Mouse (Mus musculus) heart, embryonic 15.5 days (tissue): ENCODE measurements around the gene Gripap1. TPM values are rescaled to one million over a fixed set of nuclear protein-coding genes. Genes with fewer than 3 reads are reported as not detected.

Experiments used
- microRNA counts: library from miRNA; unstranded; fragments of <30 nt; microRNA quantifications from one replicate; lab custom pipeline; 2016
- microRNA-seq: library from miRNA; unstranded; fragments of <30 nt; microRNA quantifications from one replicate; pipeline ENCODE4, GENCODE M21; 2016
- polyA plus RNA-seq: library from polyadenylated mRNA; unstranded; fragments of >200 nt; fragmentation: Nextera tagmentation; extraction: Ambion mirVana; gene quantifications from 2 replicates; pipeline ENCODE4 v1.2.1, GENCODE M21; 2015

Gene Gripap1
- polyA plus RNA-seq, 1 experiment from 2014 or later, result 25.9 TPM

MicroRNAs within 50 kb of the gene (microRNA counts, 519-probe panel; counts per million panel counts)
- 1,895 counts per million, percentile 17 among the panel's probes with 10 or more counts for microRNA mmu-miR-1198 (lab: Ali Mortazavi, UCI)

Small RNAs within 50 kb of the gene (microRNA-seq; reads per million reads assigned to microRNA genes)
- 20.8 reads per million, percentile 34 among the genes with 10 or more reads in this experiment for gene Mir1198

Other genes starting within 250 kb of the Gripap1 start
- 0.18 TPM in 1 of 2 replicates, not detected in the other for gene Foxp3, start 216.1 kb upstream of the Gripap1 start, polyA plus RNA-seq
- gene Ppp1r3f, start 215.5 kb upstream of the Gripap1 start, polyA plus RNA-seq, result 1.7 and 2.0 TPM in 2 replicates
- 16.4 and 21.4 TPM in 2 replicates for gene Ccdc22, start 184.2 kb upstream of the Gripap1 start, polyA plus RNA-seq
- gene Cacna1f, start 182.7 kb upstream of the Gripap1 start, polyA plus RNA-seq, result not detected in 2 replicates
- gene Syp, start 151.3 kb upstream of the Gripap1 start, polyA plus RNA-seq, result 0.64 and 2.8 TPM in 2 replicates
- 8.0 and 10.6 TPM in 2 replicates for gene Prickle3, start 132.5 kb upstream of the Gripap1 start, polyA plus RNA-seq
- gene Plp2, start 118.4 kb upstream of the Gripap1 start, polyA plus RNA-seq, result 129 and 145 TPM in 2 replicates
- gene Magix, start 108.5 kb upstream of the Gripap1 start, polyA plus RNA-seq, result 0.69 and 1.2 TPM in 2 replicates
- 27.0 and 28.2 TPM in 2 replicates for gene Gpkow, start 92.6 kb upstream of the Gripap1 start, polyA plus RNA-seq
- gene Wdr45, start 75.4 kb upstream of the Gripap1 start, polyA plus RNA-seq, result 25.4 and 33.7 TPM in 2 replicates
- gene Gm45208, start 67.5 kb upstream of the Gripap1 start, polyA plus RNA-seq, result 1.2 TPM in 1 of 2 replicates, not detected in the other
- 30.5 and 39.4 TPM in 2 replicates for gene Praf2, start 61.3 kb upstream of the Gripap1 start, polyA plus RNA-seq
- 4.1 and 8.7 TPM in 2 replicates for gene Ccdc120, start 38.9 kb upstream of the Gripap1 start, polyA plus RNA-seq
- 16.6 and 21.7 TPM in 2 replicates for gene Tfe3, start 27.2 kb upstream of the Gripap1 start, polyA plus RNA-seq
- 0.69 and 1.0 TPM in 2 replicates for gene Kcnd1, start 32.5 kb downstream of the Gripap1 start, polyA plus RNA-seq
- gene Otud5, start 51.6 kb downstream of the Gripap1 start, polyA plus RNA-seq, result 24.7 and 31.7 TPM in 2 replicates
- 4.5 and 6.3 TPM in 2 replicates for gene Pim2, start 88.5 kb downstream of the Gripap1 start, polyA plus RNA-seq
- 22.3 and 32.0 TPM in 2 replicates for gene Slc35a2, start 94.3 kb downstream of the Gripap1 start, polyA plus RNA-seq
- gene Pqbp1, start 109.5 kb downstream of the Gripap1 start, polyA plus RNA-seq, result 72.8 and 77.9 TPM in 2 replicates
- gene Timm17b, start 109.6 kb downstream of the Gripap1 start, polyA plus RNA-seq, result 102 and 124 TPM in 2 replicates
- gene Gm10491, start 118.1 kb downstream of the Gripap1 start, polyA plus RNA-seq, result not detected in 2 replicates
- gene Gm10490, start 119.8 kb downstream of the Gripap1 start, polyA plus RNA-seq, result not detected in 2 replicates
- 0.39 and 3.3 TPM in 2 replicates for gene Pcsk1n, start 130.1 kb downstream of the Gripap1 start, polyA plus RNA-seq
- not detected in 2 replicates for gene Eras, start 138.8 kb downstream of the Gripap1 start, polyA plus RNA-seq
- gene Hdac6, start 158.1 kb downstream of the Gripap1 start, polyA plus RNA-seq, result 21.4 and 28.6 TPM in 2 replicates
- 0.57 and 2.4 TPM in 2 replicates for gene Gata1, start 188.3 kb downstream of the Gripap1 start, polyA plus RNA-seq
- 0.19 and 0.66 TPM in 2 replicates for gene Glod5, start 228.7 kb downstream of the Gripap1 start, polyA plus RNA-seq